Mouse (Mus musculus): ENCODE data around the gene Ppp2r5c.

- no peak for TF ChIP-seq POLR2A (IDR thresholded peaks at IDR 0.05; ENCODE audit: borderline replicate concordance, control insufficient read depth, low read depth, low read length)
- no peak for TF ChIP-seq CTCF (IDR thresholded peaks at IDR 0.05; ENCODE audit: control insufficient read depth, insufficient read depth, low read length)
Observed at GRCm38 (mm10) chr12:110486852-110487251, 39.9 kb downstream of the Ppp2r5c start.

All from bone marrow, adult 2 months (tissue).